Mouse (Mus musculus) ES-E14 (cell line): Measurements from ENCODE around the gene Epha4. TPM values are rescaled to one million over a fixed set of nuclear protein-coding genes. Genes with fewer than 3 reads are reported as not detected.

Experiments used
- DNase-seq: peaks from one replicate; pipeline ENCODE4 v3.0.0-alpha.2; 2013; ENCODE audit warnings: low read depth, low spot score
- H3K27ac ChIP-seq: 2 replicates; pipeline ENCODE4 v1.5.1; 2012; ENCODE audit warnings: low read depth, mild to moderate bottlenecking, low read length, moderate library complexity, mixed read lengths; ENCODE audit not compliant: poor library complexity, insufficient read depth, severe bottlenecking
- H3K36me3 ChIP-seq: 2 replicates; pipeline ENCODE4 v1.6.1; 2012; ENCODE audit warnings: mild to moderate bottlenecking, low read length, moderate library complexity, mixed read lengths; ENCODE audit not compliant: control insufficient read depth, poor library complexity, insufficient read depth, severe bottlenecking
- H3K4me1 ChIP-seq, 2 experiments: fragments of 150-350 bp in 1 of 2; sonication (generic) in 1 of 2; 2 replicates each; pipeline ENCODE4 v1.6.1; 2012; ENCODE audit warnings: low read length in 2 of 2, mild to moderate bottlenecking in 1 of 2, mixed read lengths in 1 of 2; ENCODE audit not compliant: control insufficient read depth in 2 of 2, insufficient read depth in 2 of 2, poor library complexity in 1 of 2
- H3K4me3 ChIP-seq, 2 experiments: fragments of 150-350 bp in 1 of 2; sonication (generic) in 1 of 2; 2 replicates each; pipeline ENCODE4 v1.5.1; 2012; ENCODE audit warnings: low read length in 2 of 2, low read depth in 1 of 2, mild to moderate bottlenecking in 1 of 2, mixed read lengths in 1 of 2; ENCODE audit not compliant: insufficient read depth in 1 of 2, poor library complexity in 1 of 2, severe bottlenecking in 1 of 2
- H3K9ac ChIP-seq: 2 replicates; pipeline ENCODE4 v1.6.1; 2012; ENCODE audit warnings: low read depth, mild to moderate bottlenecking, low read length, mixed read lengths; ENCODE audit not compliant: poor library complexity, insufficient read depth, severe bottlenecking
- H3K9me3 ChIP-seq: fragments of 150-350 bp; sonication (generic); 2 replicates; pipeline ENCODE4 v1.6.1; 2012; ENCODE audit warnings: low read depth, mild to moderate bottlenecking, low read length; ENCODE audit not compliant: control insufficient read depth, insufficient read depth
- CHD2 ChIP-seq: IDR thresholded peaks from 2 replicates; pipeline ENCODE4 v1.6.1; 2014; ENCODE audit warnings: mild to moderate bottlenecking, low read depth, low read length, inconsistent platforms
- HCFC1 ChIP-seq: IDR thresholded peaks from 2 replicates; pipeline ENCODE4 v1.6.1; 2012; ENCODE audit warnings: low read length, inconsistent platforms, borderline replicate concordance; ENCODE audit not compliant: insufficient read depth
- MAFK ChIP-seq: IDR thresholded peaks from 2 replicates; pipeline ENCODE4 v1.6.1; 2014; ENCODE audit warnings: mild to moderate bottlenecking, low read depth, low read length, inconsistent platforms; ENCODE audit not compliant: insufficient read depth
- ZC3H11A ChIP-seq: IDR thresholded peaks from 2 replicates; pipeline ENCODE4 v1.6.1; 2012; ENCODE audit warnings: low read depth, mild to moderate bottlenecking, inconsistent platforms, low read length, borderline replicate concordance
- ZNF384 ChIP-seq: IDR thresholded peaks from 2 replicates; pipeline ENCODE4 v1.6.1; 2012; ENCODE audit warnings: low read depth, low read length, inconsistent platforms
- in situ Hi-C, 2 experiments: fragments of 600-800 bp; cut with MboI; formaldehyde crosslinking; loops; one replicate each; pipeline ENCODE4 v1.15.1; 2025; ENCODE audit warnings: low sequenced_read_pairs in 2 of 2, inconsistent platforms in 1 of 2; ENCODE audit not compliant: unreplicated experiment in 2 of 2
- total RNA-seq: library from RNA; depleted of rRNA; stranded (reverse); fragments of 300-350 nt; gene quantifications from 2 replicates; pipeline ENCODE4 v1.2.3, GENCODE M21; 2012; rRNA removed

Epha4 gene
- 99.7 and 142 TPM in 2 replicates for total RNA-seq

DNA sequence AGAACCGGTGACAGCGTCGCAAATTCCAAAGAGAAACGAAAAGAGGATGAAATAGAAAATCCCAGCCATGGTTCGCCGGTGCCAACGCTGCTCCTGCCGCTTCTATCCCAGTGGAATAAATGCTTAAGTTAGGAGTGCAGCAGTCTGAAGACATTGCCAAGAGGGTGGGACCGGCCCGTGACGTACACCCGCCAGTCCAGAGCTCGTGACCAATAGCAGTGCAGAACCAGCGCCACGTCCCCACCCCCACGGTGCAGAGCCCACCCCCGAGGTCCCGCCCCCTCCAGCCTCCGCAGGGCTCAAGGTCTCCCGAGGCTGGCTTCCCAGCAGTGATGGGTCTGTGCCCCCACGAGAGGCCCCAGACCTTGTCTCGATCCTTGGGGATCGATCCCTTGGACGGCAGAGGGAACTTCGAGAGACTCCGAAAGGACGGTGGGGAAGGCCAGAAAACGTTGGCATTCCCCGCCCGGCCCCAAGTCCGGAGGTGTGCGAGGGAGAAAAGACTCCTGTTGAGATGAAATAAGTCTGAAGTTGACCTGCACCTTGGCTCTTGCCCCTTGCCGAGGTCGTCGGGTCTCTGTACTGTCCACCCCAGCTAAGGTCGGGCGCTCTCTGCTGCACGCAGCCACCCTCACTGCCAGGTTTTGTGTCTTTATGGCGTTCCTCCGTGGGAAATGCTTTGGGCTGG lies at the start of gene Epha4:
Gene Epha4, minus strand, starts transcription at position 126 of the 688 bp plus-strand sequence.
- Histone ChIP-seq H3K9ac (peak within 1 kb of the TSS; percentile 83), H3K27ac (no peak within 1 kb of the TSS; the same call in 1 of the 2 replicates), H3K36me3 (peaks cover under 1% of the 10 kb centered on the region; the same call in 1 of the 2 replicates), H3K9me3 (no peaks in the 10 kb centered on the region), H3K4me1 (peaks cover 2 to 4% of the 10 kb centered on the region in 2 experiments; a peak in 2 of 4 replicates), H3K4me3 (peak within 1 kb of the TSS; percentile 85 to 99)
- TF ChIP-seq MAFK: no peak
- TF ChIP-seq HCFC1: no peak
- TF ChIP-seq CHD2: no peak
- TF ChIP-seq ZC3H11A: no peak
- peak; percentile 75 for DNase-seq
- in situ Hi-C loops: no loop called here

DNA sequence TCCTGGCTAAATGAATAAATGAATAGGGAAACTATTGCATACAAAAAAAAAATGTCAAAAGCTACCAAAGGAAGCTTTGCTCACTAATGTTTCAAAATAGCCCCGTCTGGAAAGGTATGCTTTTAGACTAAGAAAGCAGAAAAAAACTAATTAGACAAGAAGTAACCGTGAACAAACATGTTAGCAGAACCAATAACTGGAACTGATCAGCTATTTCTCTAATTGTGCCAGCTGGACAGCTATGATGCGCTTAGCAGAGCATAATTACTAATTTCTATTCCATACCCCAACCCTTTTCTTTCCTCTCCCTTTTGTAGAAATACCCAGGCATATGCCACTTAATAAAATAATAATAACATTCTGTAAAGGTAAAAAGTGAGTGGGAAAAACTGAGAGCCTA lies 41.3 kb upstream of the Epha4 start:
- Histone ChIP-seq H3K4me1 (no peaks in the 10 kb centered on the region), H3K9ac (no peak overlapping the region), H3K9me3 (no peaks in the 10 kb centered on the region), H3K27ac (no peak overlapping the region), H3K36me3 (no peaks in the 10 kb centered on the region), H3K4me3 (no peak overlapping the region)
- TF ChIP-seq MAFK: no peak
- no peak for TF ChIP-seq CHD2
- no peak for TF ChIP-seq ZNF384
- in situ Hi-C loops: no loop called here
- DNase-seq: no peak

DNA sequence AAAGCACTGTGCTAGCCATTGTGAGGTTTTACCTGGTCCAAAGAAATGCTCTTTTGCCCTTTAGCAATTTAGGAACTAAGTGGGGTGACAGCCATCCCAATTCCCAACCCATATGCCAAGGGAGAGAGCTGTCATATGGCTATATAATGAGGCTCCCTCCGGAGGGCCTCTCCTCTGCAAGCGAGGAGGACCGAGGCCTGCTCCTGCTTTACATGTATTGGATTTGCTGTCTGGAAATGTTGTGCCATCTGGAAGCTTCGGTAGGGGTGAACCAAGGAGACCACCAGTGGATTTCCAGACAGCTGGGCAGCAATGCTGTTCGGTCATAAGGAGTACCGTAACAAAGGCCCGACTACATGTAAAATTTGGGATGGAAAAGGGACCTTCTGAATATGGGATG lies 37.0 kb upstream of the Epha4 start:
- DNase-seq: no peak
- no peak overlapping the region for H3K4me3 ChIP-seq
- no peaks in the 10 kb centered on the region for H3K9me3 ChIP-seq
- in situ Hi-C loops: no loop called here
- H3K36me3 ChIP-seq: no peaks in the 10 kb centered on the region
- TF ChIP-seq HCFC1 (no peak), ZC3H11A (no peak), CHD2 (no peak)
- H3K9ac ChIP-seq: no peak overlapping the region
- H3K27ac ChIP-seq: no peak overlapping the region
- H3K4me1 ChIP-seq: no peaks in the 10 kb centered on the region

DNA sequence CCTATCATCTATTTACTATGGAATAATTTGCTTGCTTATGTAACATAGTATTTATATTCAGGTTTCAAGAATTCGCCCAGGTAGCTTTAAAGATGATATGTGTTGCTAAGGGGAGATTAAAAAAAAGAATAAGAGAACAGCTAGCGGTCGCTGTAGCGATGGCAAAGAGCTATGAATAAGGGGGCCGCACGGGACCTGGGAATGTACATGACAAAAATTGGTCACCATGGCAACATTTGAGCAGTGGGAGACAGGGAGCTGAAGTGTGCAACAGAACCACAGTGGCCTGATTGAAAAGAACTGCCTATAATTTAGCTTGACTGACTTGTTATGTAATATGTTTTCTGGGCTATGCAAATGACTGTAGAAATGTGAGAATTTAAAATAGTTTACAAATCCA lies 30.8 kb upstream of the Epha4 start:
- Histone ChIP-seq H3K27ac (no peak overlapping the region), H3K9me3 (no peaks in the 10 kb centered on the region), H3K4me3 (no peak overlapping the region), H3K4me1 (no peaks in the 10 kb centered on the region), H3K9ac (no peak overlapping the region), H3K36me3 (no peaks in the 10 kb centered on the region)
- in situ Hi-C loops: no loop called here
- TF ChIP-seq MAFK (no peak), ZC3H11A (no peak), HCFC1 (no peak), CHD2 (no peak), ZNF384 (no peak)
- DNase-seq: no peak

DNA sequence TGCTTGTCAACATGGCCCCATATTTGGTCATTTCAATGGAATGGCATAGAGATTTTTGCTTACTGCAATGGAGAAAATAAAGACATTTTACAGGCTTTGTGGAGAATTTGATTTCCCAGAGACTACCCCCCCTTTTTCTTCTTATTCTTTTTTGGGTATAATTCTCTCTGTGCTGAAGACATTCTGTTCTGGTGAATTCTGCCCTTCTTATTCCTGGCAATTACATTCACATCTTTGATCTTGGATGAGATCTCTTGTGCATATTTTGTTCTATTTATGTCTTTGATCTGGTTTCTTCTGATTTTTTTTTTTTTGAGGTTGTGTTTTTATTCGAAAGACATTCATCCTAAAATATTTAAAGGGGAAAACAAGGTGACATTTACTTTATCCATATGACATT lies 30.1 kb upstream of the Epha4 start:
- H3K9ac ChIP-seq: no peak overlapping the region
- H3K27ac ChIP-seq: no peak overlapping the region
- DNase-seq: no peak
- no peak overlapping the region for H3K4me3 ChIP-seq
- TF ChIP-seq ZC3H11A: no peak
- TF ChIP-seq CHD2: no peak
- no peak for TF ChIP-seq HCFC1
- no peak for TF ChIP-seq MAFK
- TF ChIP-seq ZNF384: no peak
- H3K9me3 ChIP-seq: no peaks in the 10 kb centered on the region
- H3K4me1 ChIP-seq: no peaks in the 10 kb centered on the region
- in situ Hi-C loops: no loop called here
- no peaks in the 10 kb centered on the region for H3K36me3 ChIP-seq
